Mouse (Mus musculus) forebrain, embryonic 10.5 days (tissue): ENCODE data around the gene Cnksr2. TPM values are rescaled to one million over a fixed set of nuclear protein-coding genes. Genes with fewer than 3 reads are reported as not detected.

ENCODE experiments used
- DNase-seq: peaks from one replicate; pipeline ENCODE4 v3.0.0-alpha.2; 2017; ENCODE audit warnings: low spot score; ENCODE audit errors: extremely low spot score
- H3K27ac ChIP-seq: fragments of 300-500 bp; sonication (generic); 2 replicates; pipeline ENCODE4 v1.5.1; 2016; ENCODE audit warnings: mild to moderate bottlenecking
- H3K27me3 ChIP-seq: fragments of 300-500 bp; sonication (generic); 2 replicates; pipeline ENCODE4 v1.6.1; 2016; ENCODE audit warnings: mild to moderate bottlenecking; ENCODE audit not compliant: poor library complexity, severe bottlenecking
- H3K36me3 ChIP-seq: fragments of 300-500 bp; sonication (generic); replicated peaks from 2 replicates; pipeline ENCODE4 v1.6.1; 2016; ENCODE audit warnings: mild to moderate bottlenecking, moderate library complexity
- H3K4me1 ChIP-seq: fragments of 300-500 bp; sonication (generic); 2 replicates; pipeline ENCODE4 v1.6.1; 2016
- H3K4me3 ChIP-seq: fragments of 300-500 bp; sonication (generic); 2 replicates; pipeline ENCODE4 v1.5.1; 2016; ENCODE audit warnings: mild to moderate bottlenecking, moderate library complexity
- H3K9me3 ChIP-seq: fragments of 300-500 bp; sonication (generic); 2 replicates; pipeline ENCODE4 v1.6.1; 2016; ENCODE audit warnings: mild to moderate bottlenecking, moderate library complexity
- WGBS: fragments of 180-500 bp; shearing (Covaris S2); methylation state at CpG from one replicate; pipeline ENCODE4 v1.1.7; 2016; 5-methylcytosine and 5-hydroxymethylcytosine counted together
- polyA plus RNA-seq: library from polyadenylated mRNA; unstranded; fragments of >200 nt; fragmentation: Nextera tagmentation; extraction: Ambion mirVana; gene quantifications from 2 replicates; pipeline ENCODE4 v1.2.1, GENCODE M21; 2016

Gene Cnksr2
- polyA plus RNA-seq, 1 experiment from 2014 or later, result 2.9 TPM

- WGBS, result 13% methylated on average over 31 of the region's 31 CpGs
- H3K27me3 ChIP-seq, result peaks cover 80% of the 10 kb centered on the region
These were observed 225.4 kb downstream of the Cnksr2 start for GRCm38 (mm10) chrX:157817571-157818206.

GRCm38 (mm10) chrX:157809721-157810120 lies 233.4 kb downstream of the Cnksr2 start:
- no peak for DNase-seq
- WGBS, result 66% methylated on average over 1 of the region's 1 CpGs
- H3K4me3 ChIP-seq, result no peak overlapping the region
- H3K9me3 ChIP-seq, result no peaks in the 10 kb centered on the region
- no peaks in the 10 kb centered on the region for H3K36me3 ChIP-seq
- H3K4me1 ChIP-seq, result no peaks in the 10 kb centered on the region
- H3K27ac ChIP-seq, result no peak overlapping the region
- peaks cover 24% of the 10 kb centered on the region for H3K27me3 ChIP-seq

More at GRCm38 (mm10) chrX:157817571-157818206, 225.4 kb downstream of the Cnksr2 start:
- Histone ChIP-seq H3K9me3 (no peaks in the 10 kb centered on the region), H3K4me1 (peaks cover 19% of the 10 kb centered on the region), H3K36me3 (no peaks in the 10 kb centered on the region), H3K4me3 (peak overlapping the region; percentile 45), H3K27ac (peak overlapping the region; percentile 51; the same call in 1 of the 2 replicates)
- DNase-seq, result peak; percentile 35

- H3K9me3 ChIP-seq, result no peaks in the 10 kb centered on the region
- H3K4me3 ChIP-seq, result no peak overlapping the region
- H3K27me3 ChIP-seq, result 0 out of 2 replicates have a peak, but pooled peaks cover 3% of the 10 kb centered on the region
- no peak for DNase-seq
- WGBS, result 100% methylated on average over 2 of the region's 2 CpGs
- H3K4me1 ChIP-seq, result no peaks in the 10 kb centered on the region
- H3K36me3 ChIP-seq, result no peaks in the 10 kb centered on the region
- H3K27ac ChIP-seq, result no peak overlapping the region
These were observed 241.4 kb downstream of the Cnksr2 start for GRCm38 (mm10) chrX:157801669-157802068.

Other genes with a start within 250 kb of the Cnksr2 start
- 1.2 and 1.4 TPM in 2 replicates for gene Klhl34, start 224.9 kb downstream of the Cnksr2 start, polyA plus RNA-seq